Mouse (Mus musculus): ENCODE results near the gene BC107364. TPM values are rescaled to one million over a fixed set of nuclear protein-coding genes. Genes with fewer than 3 reads are reported as not detected.
"Not testable (repeated sequence)": the region's sequence is repeated elsewhere in the genome, so short reads cannot be mapped to it uniquely, and the experiment has no call there.

BC107364 gene
- total RNA-seq, 2 experiments from 2014 or later = not detected

GRCm38 (mm10) chr3:96414951-96415327, 37.2 kb downstream of the BC107364 start:
- no peak for DNase-seq (ENCODE audit: low spot score in 2 of 2)

GRCm38 (mm10) chr3:96414126-96414950, 37.8 kb downstream of the BC107364 start:
- peak; percentile 77 to 85 for DNase-seq (ENCODE audit: low spot score in 2 of 2)

DNA sequence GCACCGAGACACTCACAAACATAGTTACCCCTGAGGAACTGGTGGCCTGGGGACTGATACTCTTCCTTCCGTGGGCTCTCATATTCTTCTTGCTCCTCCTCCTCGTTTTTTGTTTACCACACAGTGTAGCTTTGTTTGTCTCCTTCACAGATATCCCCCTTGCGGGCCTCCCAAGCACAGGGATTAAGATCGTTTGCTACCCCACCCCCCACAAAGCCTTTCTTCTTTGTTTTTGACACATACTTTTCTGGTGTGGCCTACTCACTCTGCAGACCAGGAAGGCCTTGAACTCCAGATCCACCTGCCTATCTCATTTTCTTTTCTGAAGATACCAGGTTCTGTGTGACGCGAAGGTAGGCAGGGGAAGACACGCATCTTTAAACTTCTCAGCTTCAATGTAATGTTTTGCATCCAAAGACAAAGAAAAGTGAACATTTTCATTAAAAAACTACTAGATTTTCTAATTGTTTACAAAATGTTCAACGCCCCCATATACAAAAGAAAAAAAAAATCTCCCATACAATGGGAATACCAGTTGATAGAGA, 38.5 kb downstream of the BC107364 start:
- DNase-seq (ENCODE audit: low spot score in 2 of 2) = no peak

GRCm38 (mm10) chr3:96411821-96412220, 40.3 kb downstream of the BC107364 start:
- no peak for DNase-seq (ENCODE audit: low spot score in 2 of 2)

- no peak for DNase-seq (ENCODE audit: low spot score in 2 of 2)
Observed at GRCm38 (mm10) chr3:96410966-96411365, 41.1 kb downstream of the BC107364 start.

GRCm38 (mm10) chr3:96409701-96410246, 42.3 kb downstream of the BC107364 start:
- DNase-seq (ENCODE audit: low spot score in 2 of 2) = no peak

DNA sequence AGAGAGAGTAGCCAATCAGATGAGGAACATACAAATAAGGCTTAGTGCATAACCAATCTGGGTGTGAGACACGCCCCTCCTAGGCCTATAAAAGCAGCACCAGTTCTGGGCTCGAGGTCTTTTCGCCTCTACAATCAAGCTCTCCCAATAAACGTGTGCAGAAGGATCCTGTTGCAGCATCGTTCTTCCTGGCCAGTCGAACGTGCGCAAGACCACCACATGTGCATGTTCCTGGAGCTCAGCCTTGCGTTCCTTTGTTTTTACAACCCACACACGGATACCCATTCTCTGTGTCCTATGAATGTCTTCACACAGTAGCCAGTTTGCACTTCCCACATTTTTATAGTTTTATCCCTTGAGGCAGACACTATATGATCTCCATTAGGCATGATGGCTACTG, 44.0 kb downstream of the BC107364 start:
- DNase-seq (ENCODE audit: low spot score in 2 of 2) = not testable (repeated sequence)

- no peak for DNase-seq (ENCODE audit: low spot score in 2 of 2)
Observed at GRCm38 (mm10) chr3:96405541-96406503, 46.3 kb downstream of the BC107364 start.

DNA sequence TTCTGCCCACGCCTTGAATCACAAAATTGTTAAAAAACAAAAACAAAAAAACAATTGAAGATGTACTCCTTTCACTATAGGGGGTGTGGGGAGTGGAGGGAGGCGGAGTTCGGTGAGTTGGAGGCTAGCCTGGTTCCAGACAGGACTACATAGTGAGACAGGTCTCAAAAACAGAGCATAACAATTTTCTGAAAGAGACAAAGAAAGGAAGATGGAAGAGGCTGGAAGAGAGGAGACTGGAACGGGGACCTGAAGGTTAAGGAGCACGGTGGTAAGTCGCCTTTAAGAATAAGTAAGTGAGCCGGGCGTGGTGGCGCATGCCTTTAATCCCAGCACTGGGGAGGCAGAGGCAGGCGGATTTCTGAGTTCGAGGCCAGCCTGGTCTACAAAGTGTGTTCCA, 47.1 kb downstream of the BC107364 start:
- no peak for DNase-seq (ENCODE audit: low spot score in 2 of 2)

- DNase-seq (ENCODE audit: low spot score in 2 of 2) = no peak
Observed at GRCm38 (mm10) chr3:96404450-96404849, 47.7 kb downstream of the BC107364 start.

DNA sequence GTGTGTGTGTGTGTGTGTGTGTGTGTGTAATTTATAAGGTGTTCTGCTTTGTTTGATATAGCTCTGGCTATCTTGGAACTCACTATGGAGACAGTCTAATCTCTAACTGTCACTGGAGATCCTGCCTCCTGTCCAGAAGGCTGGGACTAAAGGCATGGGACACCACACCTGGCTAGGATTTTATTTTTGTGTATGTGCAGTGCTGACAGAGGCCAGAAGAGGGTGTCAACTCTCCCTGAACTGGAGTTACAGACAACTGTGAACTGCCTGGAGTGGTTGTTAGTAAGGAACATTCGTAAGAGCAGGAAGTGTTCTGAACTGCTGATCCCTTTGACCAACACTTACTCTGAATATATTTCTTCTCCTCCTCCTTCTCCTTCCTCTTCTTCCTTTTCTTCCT, 49.1 kb downstream of the BC107364 start:
- no peak for DNase-seq (ENCODE audit: low spot score in 2 of 2)

DNA sequence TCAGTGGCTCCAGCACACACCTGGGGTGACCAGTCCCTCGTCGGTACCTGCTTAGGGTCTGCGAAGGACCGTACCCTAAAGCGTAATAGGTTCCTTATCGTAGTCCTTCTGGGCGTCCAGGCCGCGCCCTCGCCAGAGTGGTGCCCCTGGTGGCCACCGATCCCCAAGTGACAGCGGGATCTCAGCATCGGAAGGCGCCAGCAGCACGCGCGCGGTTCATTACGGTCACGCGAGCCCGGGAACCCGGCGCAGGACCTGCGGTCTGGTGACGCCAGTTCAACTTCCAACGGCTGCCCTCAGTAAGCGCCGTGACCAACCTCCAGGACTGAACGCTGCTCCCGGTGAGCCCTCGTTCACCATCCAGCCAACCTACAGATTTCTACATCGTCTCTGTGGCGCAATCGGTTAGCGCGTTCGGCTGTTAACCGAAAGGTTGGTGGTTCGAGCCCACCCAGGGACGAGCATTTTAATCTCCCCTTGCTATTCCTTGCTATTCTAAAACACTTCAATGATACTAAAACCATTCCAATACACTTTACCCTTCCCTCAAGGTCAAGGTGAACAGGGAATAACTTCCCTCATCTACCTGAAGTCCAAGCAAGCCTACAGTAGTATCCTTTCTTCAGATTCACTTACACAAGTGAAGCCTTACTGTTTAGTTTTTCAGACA, 50.1 kb downstream of the BC107364 start:
- DNase-seq (ENCODE audit: low spot score in 2 of 2) = peak in 1 of 2 experiments; percentile 54

DNA sequence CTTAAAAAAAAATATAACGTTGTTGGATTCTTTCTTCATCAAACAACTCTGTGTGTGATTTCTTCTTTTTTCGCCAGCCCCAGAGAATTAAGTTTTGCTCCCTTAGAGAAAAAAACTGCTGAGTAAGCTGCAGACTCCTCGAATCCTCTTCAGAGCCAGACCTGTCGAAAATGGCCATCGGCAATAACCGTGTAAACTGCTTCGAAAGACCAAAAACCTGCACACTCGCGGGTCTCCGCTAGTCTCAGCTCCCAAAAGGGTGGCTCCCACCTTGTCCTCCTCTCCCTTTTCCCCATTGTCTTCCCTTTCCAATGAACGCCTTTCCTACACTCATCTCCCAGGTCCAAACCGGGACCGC, 50.7 kb downstream of the BC107364 start:
- DNase-seq (ENCODE audit: low spot score in 2 of 2) = no peak

DNA sequence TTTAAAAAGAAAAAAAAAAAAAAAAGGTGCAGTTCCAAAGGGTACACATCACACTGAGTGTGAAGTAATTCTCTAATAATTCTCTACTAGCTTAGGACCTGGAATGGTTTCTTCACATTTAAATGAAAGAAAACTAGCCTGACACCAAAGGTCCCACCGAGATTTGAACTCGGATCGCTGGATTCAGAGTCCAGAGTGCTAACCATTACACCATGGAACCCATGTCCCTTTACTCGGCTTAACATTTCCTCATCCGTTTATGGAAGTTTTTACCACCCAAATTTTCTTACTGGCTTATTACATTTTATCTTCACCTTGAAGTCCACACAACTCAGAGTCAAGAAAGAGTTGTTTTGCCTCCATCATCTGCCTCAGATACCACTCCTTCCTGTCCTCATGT, 53.2 kb downstream of the BC107364 start:
- DNase-seq (ENCODE audit: low spot score in 2 of 2) = no peak

GRCm38 (mm10) chr3:96396857-96397256, 55.2 kb downstream of the BC107364 start:
- no peak for DNase-seq (ENCODE audit: low spot score in 2 of 2)

DNA sequence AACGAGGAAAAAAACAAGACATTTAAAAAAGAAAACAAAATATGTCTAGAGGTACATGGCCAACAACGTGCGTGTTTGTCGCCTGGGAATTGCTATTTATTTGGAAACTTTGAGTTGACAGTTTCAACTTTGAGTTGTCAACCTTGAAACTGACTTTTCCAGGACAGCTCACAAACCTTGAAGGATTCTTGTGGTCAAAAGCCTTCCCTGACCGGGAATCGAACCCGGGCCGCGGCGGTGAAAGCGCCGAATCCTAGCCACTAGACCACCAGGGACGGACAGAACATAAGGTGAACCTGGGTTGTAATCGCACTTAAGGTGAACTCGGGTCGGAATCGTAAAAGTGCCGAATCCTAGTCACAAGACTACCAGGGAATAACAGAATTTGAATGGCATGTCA, 64.9 kb downstream of the BC107364 start:
- DNase-seq (ENCODE audit: low spot score in 2 of 2) = not testable (repeated sequence)

Other genes starting within 250 kb of the BC107364 start
- gene Bola1, start 232.6 kb downstream of the BC107364 start, total RNA-seq (2021) = 10 to 100 TPM; 20.9 to 22.8 TPM
- 10 to 100 TPM; 16.7 to 16.8 TPM for gene Hist2h2ab, start 232.4 kb downstream of the BC107364 start, total RNA-seq (2021)
- gene Hist2h2ac, start 231.4 kb downstream of the BC107364 start, total RNA-seq (2021) = 10 to 100 TPM; 42.5 to 52.0 TPM
- 1 to 10 TPM; 3.9 TPM for gene Hist2h2be, start 231.2 kb downstream of the BC107364 start, total RNA-seq (2021)
- gene Hist2h3c2, start 213.2 kb downstream of the BC107364 start, total RNA-seq (2021) = 10 to 100 TPM; 18.2 to 19.1 TPM
- 100 to 1,000 TPM; 287 to 323 TPM for gene Hist2h2aa2, start 212.0 kb downstream of the BC107364 start, total RNA-seq (2021)
- 10 to 100 TPM in 1 of 2 experiments, 1 to 10 TPM in 1; 6.0 to 16.1 TPM for gene Hist2h2aa1, start 206.8 kb downstream of the BC107364 start, total RNA-seq (2021)
- not detected for gene Hist2h3c1, start 205.6 kb downstream of the BC107364 start, total RNA-seq (2021)
- 10 to 100 TPM; 32.6 to 33.2 TPM for gene Hist2h4, start 189.0 kb downstream of the BC107364 start, total RNA-seq (2021)
- gene Hist2h3b, start 183.7 kb downstream of the BC107364 start, total RNA-seq (2021) = 100 to 1,000 TPM; 161 to 165 TPM
- 100 to 1,000 TPM; 211 to 217 TPM for gene Hist2h2bb, start 182.6 kb downstream of the BC107364 start, total RNA-seq (2021)
- gene Fcgr1, start 158.3 kb downstream of the BC107364 start, total RNA-seq (2021) = 1 to 10 TPM; 1.9 TPM
- gene Hfe2, start 72.9 kb upstream of the BC107364 start, total RNA-seq (2021) = under 1 TPM; 0.41 to 0.49 TPM
- 10 to 100 TPM; 36.5 to 46.1 TPM for gene Txnip, start 105.7 kb upstream of the BC107364 start, total RNA-seq (2021)
- gene Gm16253, start 124.7 kb upstream of the BC107364 start, total RNA-seq (2021) = not detected
- 10 to 100 TPM; 27.5 to 28.6 TPM for gene Polr3gl, start 141.9 kb upstream of the BC107364 start, total RNA-seq (2021)
- gene Ankrd34a, start 144.3 kb upstream of the BC107364 start, total RNA-seq (2021) = 10 to 100 TPM; 41.3 to 45.5 TPM
- 10 to 100 TPM; 40.8 to 44.5 TPM for gene Lix1l, start 148.8 kb upstream of the BC107364 start, total RNA-seq (2021)
- 10 to 100 TPM; 69.9 to 75.6 TPM for gene Rbm8a, start 177.6 kb upstream of the BC107364 start, total RNA-seq (2021)
- gene Pex11b, start 183.1 kb upstream of the BC107364 start, total RNA-seq (2021) = 10 to 100 TPM; 43.2 to 50.3 TPM
- gene Gm42957, start 183.2 kb upstream of the BC107364 start, total RNA-seq (2021) = under 1 TPM; 0.25 to 0.34 TPM
- gene Itga10, start 193.3 kb upstream of the BC107364 start, total RNA-seq (2021) = 1 to 10 TPM; 1.4 to 1.8 TPM
- 1 to 10 TPM; 6.9 to 7.4 TPM for gene Ankrd35, start 217.8 kb upstream of the BC107364 start, total RNA-seq (2021)
- gene Pias3, start 244.1 kb upstream of the BC107364 start, total RNA-seq (2021) = 10 to 100 TPM; 25.6 to 31.7 TPM